10 mouse cellular contexts compared by ENCODE assay signal in genomic region chr8:47371081-47371480, GRCm38 (mm10).
DNase-seq lines count a peak whose midpoint lies in the region; ATAC-seq lines count a peak whose summit lies in the region.
"Had no signal": no experiment of that assay in that cellular context is flagged by ENCODE, and none has a peak within 500 bp of the region (broad histone marks: within the 10 kb centered on the region; RNA-seq: fewer than 3 reads in every experiment).

No protein-coding gene starts in this region.

- WGBS in neural tube, embryonic 12.5 days, result 57% methylated on average over 3 of the region's 3 CpGs
- 25% methylated on average over 3 of the region's 3 CpGs for WGBS in forebrain, embryonic 13.5 days
- 59% methylated on average over 3 of the region's 3 CpGs for WGBS in midbrain, embryonic 11.5 days

- no peaks in the 10 kb centered on the region for H3K36me3 ChIP-seq in neural tube, embryonic 12.5 days
- no peaks in the 10 kb centered on the region for H3K36me3 ChIP-seq in forebrain, embryonic 13.5 days (ENCODE audit: poor library complexity, severe bottlenecking)
- H3K36me3 ChIP-seq in midbrain, embryonic 11.5 days (ENCODE audit: control insufficient read depth, insufficient read depth, low read length), result no peaks in the 10 kb centered on the region
- H3K36me3 ChIP-seq: G1E; heart, embryonic 12.5 days; liver, embryonic 15.5 days had no signal

- no peak for DNase-seq in neural tube, embryonic 10.5 days (ENCODE audit: extremely low spot score, low spot score)
- DNase-seq in midbrain, embryonic 11.5 days (ENCODE audit: low spot score, missing footprints), result no peak
- no peak for DNase-seq in adipocyte (ENCODE audit: low spot score)
- no peak for DNase-seq in layer of hippocampus, postnatal 25 days (ENCODE audit: extremely low spot score in 1 of 2, low spot score in 1 of 2)

- no peaks in the 10 kb centered on the region for H3K27me3 ChIP-seq in neural tube, embryonic 12.5 days (replicated peaks)
- no peaks in the 10 kb centered on the region for H3K27me3 ChIP-seq in forebrain, embryonic 13.5 days
- H3K27me3 ChIP-seq in midbrain, embryonic 11.5 days (ENCODE audit: control insufficient read depth, insufficient read depth, low read length), result no peaks in the 10 kb centered on the region
- H3K27me3 ChIP-seq: liver, embryonic 15.5 days had no signal

- no peak overlapping the region for H3K27ac ChIP-seq in neural tube, embryonic 12.5 days
- no peak overlapping the region for H3K27ac ChIP-seq in forebrain, embryonic 13.5 days
- H3K27ac ChIP-seq in midbrain, embryonic 11.5 days (ENCODE audit: low read depth, low read length), result no peak overlapping the region
- H3K27ac ChIP-seq: liver, embryonic 15.5 days had no signal

- H3K9ac ChIP-seq in neural tube, embryonic 12.5 days, result no peak overlapping the region
- H3K9ac ChIP-seq in forebrain, embryonic 13.5 days, result no peak overlapping the region
- H3K9ac ChIP-seq in midbrain, embryonic 11.5 days (ENCODE audit: low read length), result no peak overlapping the region
- H3K9ac ChIP-seq: heart, embryonic 12.5 days; liver, embryonic 15.5 days had no signal

- 0 out of 2 replicates have a peak, but pooled peaks cover 4% of the 10 kb centered on the region for H3K4me1 ChIP-seq in neural tube, embryonic 12.5 days
- H3K4me1 ChIP-seq in forebrain, embryonic 13.5 days, result peaks cover 25% of the 10 kb centered on the region
- 0 out of 2 replicates have a peak, but pooled peaks cover 2% of the 10 kb centered on the region for H3K4me1 ChIP-seq in midbrain, embryonic 11.5 days (ENCODE audit: control insufficient read depth, insufficient read depth, low read length)
- H3K4me1 ChIP-seq: liver, embryonic 15.5 days had no signal

- no peak overlapping the region for H3K4me3 ChIP-seq in neural tube, embryonic 12.5 days
- no peak overlapping the region for H3K4me3 ChIP-seq in forebrain, embryonic 13.5 days
- no peak overlapping the region for H3K4me3 ChIP-seq in midbrain, embryonic 11.5 days (ENCODE audit: low read depth, low read length)
- H3K4me3 ChIP-seq: heart, embryonic 12.5 days; liver, embryonic 15.5 days had no signal

- H3K4me2 ChIP-seq in neural tube, embryonic 12.5 days (replicated peaks), result no peak overlapping the region
- H3K4me2 ChIP-seq in forebrain, embryonic 13.5 days, result peak overlapping the region; percentile 11; the same call in 1 of the 2 replicates
- H3K4me2 ChIP-seq in midbrain, embryonic 11.5 days, result no peak overlapping the region
- H3K4me2 ChIP-seq: heart, embryonic 12.5 days; liver, embryonic 15.5 days had no signal

- H3K9me3 ChIP-seq in neural tube, embryonic 12.5 days, result peaks cover 6% of the 10 kb centered on the region; the same call in 1 of the 2 replicates
- H3K9me3 ChIP-seq in forebrain, embryonic 13.5 days (replicated peaks), result no peaks in the 10 kb centered on the region
- no peaks in the 10 kb centered on the region for H3K9me3 ChIP-seq in midbrain, embryonic 11.5 days (ENCODE audit: control insufficient read depth, low read length)
- H3K9me3 ChIP-seq: G1E; liver, embryonic 15.5 days had no signal

- ATAC-seq in neural tube, embryonic 12.5 days (ENCODE audit: low FRiP score, low read depth), result peak; percentile 54; the same call in 1 of the 2 replicates
- peak; percentile 50; the same call in 1 of the 2 replicates for ATAC-seq in forebrain, embryonic 13.5 days
- peak; percentile 50; the same call in 1 of the 2 replicates for ATAC-seq in midbrain, embryonic 11.5 days (ENCODE audit: low FRiP score)
- ATAC-seq in granulocyte monocyte progenitor cell, adult 5-6 weeks (replicated peaks; ENCODE audit: poor library complexity, severe bottlenecking), result no peak
